Mouse (Mus musculus): ENCODE measurements around the gene Ffar3. TPM values are rescaled to one million over a fixed set of nuclear protein-coding genes. Genes with fewer than 3 reads are reported as not detected.

Ffar3 gene
- not detected for polyA plus RNA-seq (2017; shearing (Covaris generic))

DNA sequence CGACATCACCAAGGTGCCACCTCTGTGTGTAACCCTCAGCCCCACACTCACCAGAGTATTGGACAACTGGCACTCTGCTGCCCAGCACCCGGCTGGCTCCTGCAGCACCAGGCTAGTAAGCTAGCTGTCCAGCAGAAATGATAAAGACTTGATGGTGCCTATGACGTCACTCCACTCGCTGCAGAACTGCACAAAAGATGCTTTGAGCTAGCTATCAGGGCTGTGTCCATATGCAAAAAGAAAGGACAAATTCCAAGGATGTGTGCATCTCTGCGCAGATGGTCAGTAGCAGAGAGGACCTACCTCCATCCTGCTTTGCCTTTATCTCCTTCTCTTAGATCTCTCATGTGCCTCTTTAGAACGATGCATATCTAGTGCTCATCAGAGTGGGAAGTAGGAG, at the start of gene Ffar3:
Ffar3 (minus strand) TSS at position 101 of the 400 bp plus-strand sequence.

DNA sequence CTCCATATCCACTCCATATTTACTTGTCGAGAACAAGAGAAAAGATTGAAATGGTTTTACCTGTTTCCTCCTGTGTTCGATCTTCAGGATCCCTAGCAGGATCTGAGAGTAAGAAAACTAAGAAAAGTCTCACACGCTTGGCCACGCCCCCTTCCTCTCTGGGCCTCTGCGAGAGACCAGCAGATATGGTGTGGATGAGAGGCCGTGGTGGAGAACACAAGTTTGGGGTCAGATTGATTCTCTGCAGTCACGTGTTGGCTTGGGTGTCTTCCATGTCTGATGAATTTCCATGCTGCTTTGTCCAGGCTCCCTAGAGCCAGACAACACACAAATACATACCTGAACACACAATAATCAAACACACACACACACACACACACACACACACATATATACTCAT, 24.2 kb upstream of the Ffar3 start, which contains the start of gene Cd22:
Cd22 (minus strand) TSS at position 167 of the 400 bp plus-strand sequence.

DNA sequence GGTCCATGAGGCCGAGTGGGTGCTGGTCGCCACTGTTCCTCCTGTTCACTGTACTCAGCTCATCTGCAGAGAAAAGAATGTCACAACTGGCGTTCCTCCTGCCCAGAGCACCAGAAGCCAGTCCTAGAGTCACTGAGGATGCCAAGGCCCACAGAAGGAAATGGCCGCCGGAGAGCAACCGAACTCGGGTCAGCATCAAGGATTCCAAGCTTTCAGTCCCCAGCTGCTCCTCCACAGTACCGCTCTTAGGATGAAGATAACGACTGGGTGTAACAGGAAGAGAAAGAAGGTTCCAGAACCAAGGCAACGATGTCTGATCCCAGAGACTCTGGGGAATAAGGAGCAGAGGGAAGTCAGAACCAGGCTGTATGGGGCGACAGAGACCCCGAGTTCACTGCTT, 5.5 kb upstream of the Ffar3 start, which contains the start of gene Ffar1:
Ffar1 (minus strand) TSS at position 101 of the 400 bp plus-strand sequence.

DNA sequence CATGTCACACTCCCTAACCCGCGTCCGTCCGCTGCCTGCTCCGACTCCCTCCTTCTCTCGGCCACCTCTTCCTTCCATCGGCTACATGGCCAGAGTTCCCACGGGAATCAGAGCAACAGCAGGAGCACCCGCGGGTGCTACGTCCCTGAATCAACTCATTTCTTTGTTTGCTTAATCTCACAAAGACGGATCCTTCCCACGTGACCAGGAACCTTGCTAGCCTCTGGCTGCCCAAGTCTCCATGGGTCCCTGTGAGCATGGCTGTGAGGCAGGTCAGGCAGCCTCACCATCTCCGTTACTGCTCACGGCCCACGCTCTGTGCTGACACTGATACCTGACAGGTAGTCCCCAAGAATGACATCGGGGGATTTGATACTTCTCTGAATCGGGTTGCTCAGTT, 32.3 kb downstream of the Ffar3 start, which contains the start of gene Ffar2:
Ffar2 (minus strand) TSS at position 101 of the 400 bp plus-strand sequence.

Other genes starting within 250 kb of the Ffar3 start
- 0.49 TPM for gene Upk1a, start 243.3 kb downstream of the Ffar3 start, polyA plus RNA-seq (2017; shearing (Covaris generic))
- 305 TPM for gene Cox6b1, start 230.0 kb downstream of the Ffar3 start, polyA plus RNA-seq (2017; shearing (Covaris generic))
- gene Etv2, start 220.3 kb downstream of the Ffar3 start, polyA plus RNA-seq (2017; shearing (Covaris generic)): not detected
- 214 TPM for gene Rbm42, start 205.9 kb downstream of the Ffar3 start, polyA plus RNA-seq (2017; shearing (Covaris generic))
- gene Haus5, start 191.2 kb downstream of the Ffar3 start, polyA plus RNA-seq (2017; shearing (Covaris generic)): 42.8 TPM
- not detected for gene Pmis2, start 184.6 kb downstream of the Ffar3 start, polyA plus RNA-seq (2017; shearing (Covaris generic))
- not detected for gene 2200002J24Rik, start 157.3 kb downstream of the Ffar3 start, polyA plus RNA-seq (2017; shearing (Covaris generic))
- gene Atp4a, start 144.0 kb downstream of the Ffar3 start, polyA plus RNA-seq (2017; shearing (Covaris generic)): not detected
- 70.8 TPM for gene Tmem147, start 126.6 kb downstream of the Ffar3 start, polyA plus RNA-seq (2017; shearing (Covaris generic))
- 1.4 TPM for gene Gapdhs, start 112.5 kb downstream of the Ffar3 start, polyA plus RNA-seq (2017; shearing (Covaris generic))
- 1.0 TPM for gene Sbsn, start 104.7 kb downstream of the Ffar3 start, polyA plus RNA-seq (2017; shearing (Covaris generic))
- not detected for gene Dmkn, start 92.4 kb downstream of the Ffar3 start, polyA plus RNA-seq (2017; shearing (Covaris generic))
- not detected for gene Krtdap, start 68.3 kb downstream of the Ffar3 start, polyA plus RNA-seq (2017; shearing (Covaris generic))
- gene Ffar2, start 32.4 kb downstream of the Ffar3 start, polyA plus RNA-seq (2017; shearing (Covaris generic)): not detected
- gene Ffar1, start 5.4 kb upstream of the Ffar3 start, polyA plus RNA-seq (2017; shearing (Covaris generic)): not detected
- not detected for gene Cd22, start 24.2 kb upstream of the Ffar3 start, polyA plus RNA-seq (2017; shearing (Covaris generic))
- gene Mag, start 58.7 kb upstream of the Ffar3 start, polyA plus RNA-seq (2017; shearing (Covaris generic)): not detected
- gene Hamp2, start 68.5 kb upstream of the Ffar3 start, polyA plus RNA-seq (2017; shearing (Covaris generic)): not detected
- not detected for gene Hamp, start 87.9 kb upstream of the Ffar3 start, polyA plus RNA-seq (2017; shearing (Covaris generic))
- 12.8 TPM for gene Usf2, start 100.6 kb upstream of the Ffar3 start, polyA plus RNA-seq (2017; shearing (Covaris generic))
- 1.1 TPM for gene Lsr, start 117.3 kb upstream of the Ffar3 start, polyA plus RNA-seq (2017; shearing (Covaris generic))
- not detected for gene Fam187b, start 117.6 kb upstream of the Ffar3 start, polyA plus RNA-seq (2017; shearing (Covaris generic))
- 1,718 TPM for gene Fxyd5, start 186.3 kb upstream of the Ffar3 start, polyA plus RNA-seq (2017; shearing (Covaris generic))
- 1.6 TPM for gene Fxyd7, start 195.3 kb upstream of the Ffar3 start, polyA plus RNA-seq (2017; shearing (Covaris generic))
- gene Fxyd1, start 201.0 kb upstream of the Ffar3 start, polyA plus RNA-seq (2017; shearing (Covaris generic)): not detected
- gene Lgi4, start 203.2 kb upstream of the Ffar3 start, polyA plus RNA-seq (2017; shearing (Covaris generic)): not detected
- gene Fxyd3, start 220.5 kb upstream of the Ffar3 start, polyA plus RNA-seq (2017; shearing (Covaris generic)): not detected

Data from naive thymus-derived CD4-positive, alpha-beta T cell, adult 5 months (primary cell).